Mouse (Mus musculus) Patski (cell line): ENCODE results near the gene Glt8d2. TPM values are rescaled to one million over a fixed set of nuclear protein-coding genes. Genes with fewer than 3 reads are reported as not detected.

ENCODE experiments used
- ATAC-seq: fragments of 100-300 bp; one replicate; pipeline ENCODE4 v1.8.0; 2021
- CTCF ChIA-PET: fragments of 350-600 bp; sonication (Branson Sonifier 250); formaldehyde crosslinking; loops from one replicate; lab custom pipeline; 2022; ENCODE audit warnings: inconsistent platforms; lab: Charles Lee
- POLR2A ChIA-PET: fragments of 350-600 bp; sonication (Branson Sonifier 250); formaldehyde crosslinking; loops from one replicate; lab custom pipeline; 2022; ENCODE audit warnings: antibody characterized with exemption, inconsistent platforms; lab: Charles Lee
- DNase-seq: peaks from one replicate; pipeline ENCODE4 v3.0.0-alpha.2; 2011; ENCODE audit warnings: low read depth, low spot score
- H3K27me3 ChIP-seq: fragments of 371-371 bp; one replicate; pipeline ENCODE4 v1.5.1; 2021
- CTCF ChIP-seq: fragments of 100-300 bp; IDR thresholded peaks from one replicate; pipeline ENCODE4 v1.5.1; 2021
- in situ Hi-C: fragments of 300-500 bp; cut with MboI; formaldehyde crosslinking; loops from 3 replicates; pipeline ENCODE4 v1.11.1; 2018; ENCODE audit warnings: low pct_unique_long_range_greater_than_20kb, mixed read lengths
- polyA plus RNA-seq: library from polyadenylated mRNA; unstranded; gene quantifications from one replicate; pipeline ENCODE4 v1.2.3, GENCODE M21; 2021

Gene Glt8d2
- polyA plus RNA-seq, result 0.13 TPM

DNA sequence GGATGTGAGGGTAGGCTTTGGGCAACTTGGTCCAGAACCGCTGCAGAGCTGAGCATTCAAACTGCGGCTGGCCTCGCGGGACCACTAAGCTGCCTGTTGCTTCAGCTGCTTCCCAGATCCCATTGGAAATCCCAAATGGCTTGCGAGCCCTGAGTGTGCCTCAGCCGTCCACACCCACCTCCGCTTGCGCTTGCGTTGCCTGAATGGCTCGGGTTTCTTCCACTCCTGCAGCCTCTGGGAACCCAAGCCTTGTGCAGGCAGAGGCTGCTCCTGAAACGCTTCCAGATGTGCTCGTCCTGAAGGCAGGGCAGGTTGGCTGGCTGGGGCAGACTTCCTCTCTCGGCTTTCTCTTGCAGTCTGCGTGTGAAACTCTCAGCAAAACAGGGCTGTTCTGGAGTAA is at the start of gene Glt8d2:
Glt8d2 (minus strand) TSS at position 157 of the 400 bp plus-strand sequence.
- ChIA-PET POLR2A (interaction anchor here (0.6 kb wide), 1 partner anchor 167 kb away, joined by 3 read pairs; no protein-coding TSS in a partner anchor), CTCF (no interaction called here)
- no peak for ATAC-seq
- DNase-seq, result no peak
- no peak for TF ChIP-seq CTCF
- in situ Hi-C loops, result no loop called here
- H3K27me3 ChIP-seq, result no peaks in the 10 kb centered on the region

DNA sequence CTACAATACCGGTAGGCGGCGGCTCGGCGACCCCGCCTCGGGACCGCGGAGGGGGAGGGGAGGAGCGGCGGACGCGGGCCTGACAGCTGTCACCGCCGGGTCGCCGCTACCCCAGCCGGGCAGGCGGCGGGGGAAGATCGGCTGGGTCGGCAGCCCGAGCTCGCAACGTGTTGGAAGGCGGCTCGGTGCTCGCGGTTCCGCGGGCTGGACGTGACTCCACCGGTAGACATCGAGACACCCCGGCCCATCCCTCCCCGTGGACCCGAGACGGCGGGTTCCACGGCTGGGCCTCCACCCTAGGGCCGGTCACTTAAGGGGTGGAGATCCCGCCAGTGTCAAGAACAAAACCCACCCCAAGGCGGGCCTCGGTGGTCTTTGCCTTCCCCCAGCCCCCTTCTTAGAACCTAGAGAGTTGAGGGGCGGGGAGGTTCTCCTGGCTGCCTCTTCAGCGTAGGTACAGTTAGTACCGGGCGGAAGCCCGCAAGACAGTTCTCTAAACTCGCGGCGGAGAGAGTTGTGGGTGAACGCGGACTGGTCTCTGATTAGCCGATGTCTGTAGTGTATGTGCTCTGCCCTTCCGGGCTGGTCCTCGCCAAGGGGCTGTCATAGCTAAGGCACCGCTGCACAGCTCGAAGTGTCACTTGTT is 9.0 kb upstream of the Glt8d2 start:
- no peak for TF ChIP-seq CTCF
- CTCF ChIA-PET, result interaction anchor here (1.2 to 1.3 kb wide), 2 partner anchors 10 to 21 kb away, joined by 3 read pairs; no protein-coding TSS in a partner anchor
- DNase-seq, result no peak
- in situ Hi-C loops, result no loop called here
- POLR2A ChIA-PET, result interaction anchor here (0.7 to 0.8 kb wide), 2 partner anchors 12 to 28 kb away, joined by 3 to 4 read pairs; no protein-coding TSS in a partner anchor
- ATAC-seq, result peak; percentile 61
- no peaks in the 10 kb centered on the region for H3K27me3 ChIP-seq

DNA sequence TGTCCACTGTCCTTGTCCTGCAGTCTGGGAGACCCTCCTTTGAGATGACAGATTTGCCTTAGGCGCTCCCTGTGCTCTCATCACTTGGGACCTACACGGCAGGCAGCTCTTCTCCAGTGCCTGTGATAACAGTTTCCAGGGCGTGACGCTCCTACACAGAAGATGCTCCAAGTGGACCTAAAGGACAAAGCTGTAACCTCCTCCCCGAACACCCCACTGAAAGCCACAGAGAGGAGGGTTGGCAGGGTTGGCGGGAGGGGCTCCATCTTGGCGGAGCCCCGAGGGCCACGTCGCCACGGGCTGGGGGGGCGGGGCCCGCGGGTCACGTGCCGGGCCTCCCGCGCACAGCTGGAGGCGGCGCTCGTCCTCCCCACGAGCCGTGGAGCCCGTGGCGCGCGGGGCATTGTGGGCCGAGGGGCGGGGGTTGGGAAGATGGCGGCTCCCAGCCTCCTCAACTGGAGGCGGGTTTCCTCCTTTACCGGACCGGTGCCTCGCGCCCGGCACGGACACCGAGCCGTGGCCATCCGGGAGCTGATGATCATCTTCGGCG is 8.3 kb upstream of the Glt8d2 start:
- DNase-seq, result no peak
- ATAC-seq, result peak; percentile 95
- ChIA-PET CTCF (interaction anchor here (1.2 kb wide), 1 partner anchor 10 kb away, joined by 3 read pairs; no protein-coding TSS in a partner anchor), POLR2A (interaction anchor here (0.8 kb wide), 1 partner anchor 13 kb away, joined by 3 read pairs; no protein-coding TSS in a partner anchor)
- TF ChIP-seq CTCF, result no peak
- in situ Hi-C loops, result no loop called here
- H3K27me3 ChIP-seq, result no peaks in the 10 kb centered on the region

DNA sequence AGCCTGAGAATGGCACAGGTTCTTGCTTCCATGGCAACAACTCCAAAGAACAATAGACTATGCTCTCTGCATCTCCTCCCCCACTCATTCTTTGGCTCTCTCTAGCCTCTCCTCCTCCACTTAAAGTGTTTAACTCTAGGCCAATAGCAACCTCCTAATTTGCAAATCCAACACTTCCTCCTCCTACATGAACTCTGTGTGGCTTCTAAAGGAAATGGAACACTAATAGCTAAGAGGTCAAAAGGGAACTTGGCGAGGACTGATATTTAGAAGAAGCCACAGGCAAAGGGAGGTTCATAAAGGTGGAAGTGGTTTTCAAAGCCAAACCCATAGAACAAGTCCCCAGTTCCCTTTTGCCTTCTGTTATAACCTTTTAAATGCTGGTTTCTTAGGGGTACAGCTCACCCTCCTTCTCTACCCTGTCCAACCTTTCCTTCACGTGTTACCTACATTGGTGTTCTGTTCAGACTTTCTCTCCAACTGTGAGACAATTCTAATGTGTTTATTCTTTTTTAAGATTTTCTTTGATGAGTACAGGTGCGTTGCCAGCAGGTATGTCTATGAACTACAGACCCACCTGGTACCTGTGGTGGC is 7.0 kb upstream of the Glt8d2 start:
- POLR2A ChIA-PET, result no interaction called here

DNA sequence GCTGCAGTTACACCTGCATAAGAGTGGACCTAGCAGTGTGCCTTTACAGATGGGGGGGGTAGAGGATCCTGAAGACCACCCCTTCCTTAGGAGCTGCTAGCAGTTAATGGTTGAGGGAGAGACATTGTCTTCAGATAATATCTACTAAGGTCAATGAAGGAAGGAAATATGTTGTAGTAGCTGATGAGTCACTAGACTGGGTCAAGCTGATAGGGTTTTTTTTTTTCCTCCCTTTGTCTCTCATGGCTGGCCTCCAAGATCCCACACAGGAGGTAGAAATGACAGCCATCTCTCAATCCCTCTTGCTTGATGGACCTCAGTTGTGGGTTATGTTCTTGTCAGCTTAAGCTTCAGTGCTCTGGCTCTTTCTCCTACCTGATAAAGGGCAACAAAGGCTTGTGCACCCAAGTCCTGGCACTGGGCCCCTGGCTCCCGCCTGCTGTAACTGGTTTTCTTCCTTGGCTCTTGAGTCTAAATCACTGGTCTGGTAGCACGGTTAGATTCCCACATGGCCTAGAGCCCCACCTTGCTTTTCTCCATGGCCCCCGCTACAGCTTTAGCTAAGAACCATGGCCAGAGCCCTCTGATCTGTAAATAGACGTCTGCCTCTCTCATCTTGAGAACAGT is 6.1 kb upstream of the Glt8d2 start:
- H3K27me3 ChIP-seq, result no peaks in the 10 kb centered on the region
- ChIA-PET CTCF (no interaction called here), POLR2A (no interaction called here)
- ATAC-seq (no peak), DNase-seq (no peak)
- in situ Hi-C loops, result no loop called here
- no peak for TF ChIP-seq CTCF

More for the DNA sequence above, 7.0 kb upstream of the Glt8d2 start:
- ATAC-seq (no peak), DNase-seq (no peak)
- CTCF ChIA-PET, result no interaction called here
- no peaks in the 10 kb centered on the region for H3K27me3 ChIP-seq
- no peak for TF ChIP-seq CTCF
- in situ Hi-C loops, result no loop called here

DNA sequence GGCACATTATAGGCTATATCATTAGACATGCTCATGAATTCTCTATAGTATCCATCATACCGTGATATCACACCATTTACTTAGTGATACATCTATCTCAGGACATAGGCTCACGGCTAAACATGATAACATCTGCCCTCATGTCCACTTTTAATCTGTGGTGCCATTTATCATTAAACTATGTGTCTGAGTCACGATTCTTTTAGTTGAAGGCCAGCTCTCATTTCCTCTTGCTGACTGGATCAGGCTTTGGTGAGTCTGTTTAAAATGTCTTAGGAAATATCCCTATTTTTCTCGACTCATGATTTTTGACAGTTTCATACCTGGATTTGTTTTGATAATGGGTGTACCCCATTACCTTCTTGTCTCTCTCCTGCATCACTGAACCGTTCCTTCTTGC is 5.5 kb upstream of the Glt8d2 start, which contains the start of gene Hcfc2:
Hcfc2 (plus strand) TSS at position 205 of the 400 bp plus-strand sequence.
- DNase-seq, result no peak
- POLR2A ChIA-PET, result no interaction called here
- CTCF ChIA-PET, result no interaction called here
- ATAC-seq, result no peak
- in situ Hi-C loops, result no loop called here
- no peaks in the 10 kb centered on the region for H3K27me3 ChIP-seq
- TF ChIP-seq CTCF, result no peak

DNA sequence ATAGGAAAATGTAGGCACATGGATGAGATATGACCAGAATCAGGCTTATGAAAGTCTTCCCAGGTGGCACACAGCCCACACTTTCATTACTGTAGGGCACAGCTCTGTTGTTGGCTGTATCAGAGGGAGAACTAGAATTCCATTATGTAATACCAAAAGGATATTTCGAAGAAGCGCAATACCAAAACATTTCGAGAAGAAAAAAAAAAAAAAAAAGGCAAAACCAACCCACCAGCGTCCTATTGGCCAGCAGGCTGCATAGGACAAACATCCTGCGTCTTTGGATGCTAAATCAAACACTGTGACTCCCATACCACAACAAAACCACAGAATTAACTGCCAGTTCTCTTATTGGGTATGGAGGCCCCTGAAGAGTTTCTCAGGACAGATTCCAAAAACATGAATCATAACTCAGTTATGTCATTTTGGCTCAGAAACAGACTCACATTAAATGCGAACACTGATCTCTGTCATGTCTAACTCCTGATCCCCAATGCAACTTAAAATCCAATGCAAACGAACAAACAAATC is 704 bp downstream of the Glt8d2 start:
- in situ Hi-C loops, result no loop called here
- DNase-seq, result peak; percentile 54
- no peaks in the 10 kb centered on the region for H3K27me3 ChIP-seq

DNA sequence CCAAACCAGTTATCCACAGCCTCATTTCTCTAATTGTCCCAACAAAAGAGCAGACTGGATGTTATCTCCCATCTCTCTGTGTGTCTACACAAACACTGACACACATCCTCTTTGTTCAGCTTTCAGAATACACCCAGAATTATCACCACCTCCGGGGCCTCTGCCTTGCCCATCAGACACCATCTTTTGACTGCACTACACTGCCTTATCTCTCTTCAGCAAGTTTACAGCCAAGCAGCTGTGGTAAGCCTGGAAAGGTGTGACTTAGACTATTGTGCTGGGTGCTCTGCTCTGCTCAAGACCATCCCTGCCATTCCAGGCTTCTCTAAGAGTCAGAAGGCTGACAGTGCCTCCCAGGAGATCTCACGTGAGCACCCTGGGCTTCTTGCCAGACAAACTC is 5.0 kb downstream of the Glt8d2 start:
- CTCF ChIA-PET, result interaction anchor here (1.5 kb wide), 1 partner anchor 16 kb away, joined by 3 read pairs; no protein-coding TSS in a partner anchor
- ATAC-seq (no peak), DNase-seq (no peak)
- H3K27me3 ChIP-seq, result no peaks in the 10 kb centered on the region
- no peak for TF ChIP-seq CTCF
- POLR2A ChIA-PET, result no interaction called here
- in situ Hi-C loops, result no loop called here

More for the DNA sequence above, 704 bp downstream of the Glt8d2 start:
- CTCF ChIA-PET, result no interaction called here
- POLR2A ChIA-PET, result interaction anchor here (0.6 kb wide), 1 partner anchor 168 kb away, joined by 3 read pairs; no protein-coding TSS in a partner anchor
- TF ChIP-seq CTCF, result no peak
- ATAC-seq, result peak; percentile 87

DNA sequence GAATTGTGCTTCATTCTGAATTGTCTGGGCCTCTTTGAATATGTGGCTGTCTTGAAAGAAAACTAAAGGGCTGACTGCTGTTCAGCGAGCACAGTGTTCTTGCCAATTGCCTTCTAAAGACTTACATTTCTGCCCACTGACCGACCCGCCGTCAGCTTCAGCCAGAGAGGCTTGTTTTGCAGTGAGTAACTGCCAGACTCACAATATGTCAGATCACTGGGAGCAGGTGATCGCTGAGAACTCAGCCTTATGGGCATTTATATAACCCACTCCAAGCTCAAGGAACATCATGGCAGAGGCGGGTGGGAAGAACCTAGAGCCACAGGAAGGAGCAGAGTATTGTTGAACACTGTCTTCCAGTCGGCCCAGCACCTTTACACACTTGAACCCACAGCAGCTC is 8.8 kb downstream of the Glt8d2 start:
- POLR2A ChIA-PET, result no interaction called here
- H3K27me3 ChIP-seq, result no peaks in the 10 kb centered on the region
- no peak for TF ChIP-seq CTCF
- ATAC-seq (no peak), DNase-seq (no peak)
- in situ Hi-C loops, result no loop called here
- CTCF ChIA-PET, result no interaction called here

DNA sequence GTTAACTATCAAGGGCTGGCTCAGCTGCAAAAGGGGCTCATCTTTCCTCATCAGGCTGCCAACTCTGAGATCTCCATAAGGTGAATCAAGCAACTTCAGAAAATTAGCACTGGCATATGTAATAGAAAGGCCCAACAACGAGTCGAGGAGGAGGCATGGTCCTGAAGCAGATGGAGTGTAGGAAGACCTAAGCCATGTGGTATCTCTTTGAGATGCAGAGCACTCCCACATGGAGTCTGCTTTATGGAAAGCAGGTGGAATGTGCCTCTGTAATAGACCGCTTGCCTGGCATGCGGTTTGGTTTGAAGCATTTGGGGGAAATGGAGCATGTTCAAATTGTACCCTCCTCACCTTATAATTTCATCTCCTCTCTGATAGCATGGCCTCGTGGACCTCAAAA is 9.7 kb downstream of the Glt8d2 start:
- no peak for DNase-seq
- in situ Hi-C loops, result no loop called here
- POLR2A ChIA-PET, result no interaction called here

More for the DNA sequence above, 9.7 kb downstream of the Glt8d2 start:
- CTCF ChIA-PET, result no interaction called here
- no peaks in the 10 kb centered on the region for H3K27me3 ChIP-seq
- no peak for ATAC-seq
- TF ChIP-seq CTCF, result no peak
